Mouse (Mus musculus) bone marrow, adult 2 months (tissue): ENCODE measurements around the gene Megf11. TPM values are rescaled to one million over a fixed set of nuclear protein-coding genes. Genes with fewer than 3 reads are reported as not detected.

Experiments used
- H3K27ac ChIP-seq: fragments of 200-500 bp; 2 replicates; pipeline ENCODE4 v1.5.1; 2012; ENCODE audit warnings: low read depth, mild to moderate bottlenecking, control low read depth, inconsistent platforms, low read length; ENCODE audit not compliant: control insufficient read depth, poor library complexity, insufficient read depth
- H3K4me1 ChIP-seq: fragments of 200-500 bp; 2 replicates; pipeline ENCODE4 v1.6.1; 2011; ENCODE audit warnings: low read length; ENCODE audit not compliant: control insufficient read depth, insufficient read depth
- H3K4me3 ChIP-seq: fragments of 200-500 bp; replicated peaks from 2 replicates; pipeline ENCODE3; 2011; ENCODE audit warnings: mild to moderate bottlenecking, low read depth, low read length, control low read depth; ENCODE audit not compliant: control insufficient read depth
- CTCF ChIP-seq: fragments of 200-500 bp; IDR thresholded peaks from 2 replicates; pipeline ENCODE4 v1.5.1; 2011; ENCODE audit warnings: low read length, control low read depth; ENCODE audit not compliant: control insufficient read depth, insufficient read depth
- POLR2A ChIP-seq: fragments of 200-500 bp; IDR thresholded peaks from 2 replicates; pipeline ENCODE4 v1.6.1; 2011; ENCODE audit warnings: low read depth, mild to moderate bottlenecking, control low read depth, low read length, borderline replicate concordance; ENCODE audit not compliant: control insufficient read depth
- WGBS: fragments of 180-500 bp; shearing (Covaris S2); methylation state at CpG from one replicate; pipeline ENCODE4 v1.1.7; 2018; 5-methylcytosine and 5-hydroxymethylcytosine counted together
- polyA plus RNA-seq: library from polyadenylated mRNA; stranded (reverse); fragments of >200 nt; gene quantifications from 2 replicates; pipeline ENCODE4 v1.2.4, GENCODE M21; 2011; ENCODE audit warnings: low replicate concordance; ENCODE audit not compliant: missing spikeins, insufficient read depth, insufficient read length

The Megf11 gene
- polyA plus RNA-seq, 1 experiment = not detected

DNA sequence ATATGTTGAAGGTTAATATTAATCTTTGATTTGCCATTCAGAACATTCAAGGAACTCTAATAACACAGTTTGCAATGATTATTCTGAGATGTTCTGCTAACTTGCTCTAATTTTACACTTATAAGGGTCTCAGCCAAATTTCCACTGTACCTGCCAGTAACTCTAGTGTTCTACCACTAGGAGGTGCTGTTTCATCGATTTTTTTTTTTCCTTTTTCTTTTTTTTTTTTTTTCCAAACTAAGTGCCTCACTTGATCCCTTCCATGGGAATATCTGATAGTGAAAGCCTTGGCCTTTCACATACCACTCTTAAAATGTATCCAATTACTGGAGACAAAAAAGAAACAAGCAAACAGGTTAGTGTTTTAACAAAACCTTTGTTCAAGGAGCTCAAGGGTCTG is 38.0 kb upstream of the Megf11 start:
- Histone ChIP-seq H3K4me1 (no peaks in the 10 kb centered on the region; the same call in 1 of the 2 replicates), H3K4me3 (no peak overlapping the region), H3K27ac (no peak overlapping the region)
- TF ChIP-seq POLR2A (no peak), CTCF (no peak)
- 0% methylated on average over 1 of the region's 1 CpGs for WGBS

DNA sequence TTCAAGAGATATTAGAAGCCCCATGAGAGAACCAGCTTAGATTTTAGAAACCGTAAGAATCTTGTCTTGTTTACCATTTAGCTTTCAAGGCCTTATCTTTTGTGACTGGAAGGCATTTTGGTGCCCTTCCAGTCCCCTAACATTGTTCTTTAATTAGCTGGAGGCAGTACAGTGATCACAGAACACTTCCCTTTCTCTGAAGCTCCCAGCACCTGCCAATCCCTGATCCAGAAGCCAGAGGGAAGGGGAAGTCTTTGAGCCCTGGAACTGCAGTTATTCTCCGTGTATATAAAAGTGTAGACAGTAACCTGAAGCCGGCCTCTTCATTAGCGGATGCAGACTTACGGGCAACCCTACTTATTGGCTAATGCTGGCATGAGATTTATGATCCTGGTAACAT is 35.9 kb upstream of the Megf11 start:
- 57% methylated on average over 5 of the region's 5 CpGs for WGBS
- Histone ChIP-seq H3K4me1 (no peaks in the 10 kb centered on the region; the same call in 1 of the 2 replicates), H3K27ac (no peak overlapping the region), H3K4me3 (no peak overlapping the region)
- no peak for TF ChIP-seq CTCF
- TF ChIP-seq POLR2A = no peak

DNA sequence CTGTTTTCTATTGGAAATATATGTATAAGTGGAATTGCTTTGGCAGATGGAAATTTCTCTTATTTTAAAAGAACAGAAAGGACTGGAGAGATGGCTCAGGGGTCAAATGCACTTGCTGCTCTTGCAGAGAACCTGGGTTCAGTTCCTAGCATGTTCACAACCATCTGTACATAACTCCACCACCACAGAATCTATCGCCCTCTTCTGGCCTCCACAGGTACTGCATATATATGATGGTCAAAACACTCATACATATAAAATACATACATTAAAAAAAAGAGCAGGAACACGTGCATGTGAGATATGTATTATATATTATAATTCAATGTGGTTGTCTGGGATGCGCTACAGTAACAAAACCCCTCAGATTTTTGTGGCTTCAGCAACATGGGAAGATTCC is 34.2 kb upstream of the Megf11 start:
- WGBS = 48% methylated on average over 3 of the region's 3 CpGs
- H3K27ac ChIP-seq = no peak overlapping the region
- TF ChIP-seq POLR2A = no peak
- 0 out of 2 replicates have a peak, but pooled peaks have one; percentile 27 for TF ChIP-seq CTCF
- H3K4me3 ChIP-seq = no peak overlapping the region
- H3K4me1 ChIP-seq = no peaks in the 10 kb centered on the region; the same call in 1 of the 2 replicates

DNA sequence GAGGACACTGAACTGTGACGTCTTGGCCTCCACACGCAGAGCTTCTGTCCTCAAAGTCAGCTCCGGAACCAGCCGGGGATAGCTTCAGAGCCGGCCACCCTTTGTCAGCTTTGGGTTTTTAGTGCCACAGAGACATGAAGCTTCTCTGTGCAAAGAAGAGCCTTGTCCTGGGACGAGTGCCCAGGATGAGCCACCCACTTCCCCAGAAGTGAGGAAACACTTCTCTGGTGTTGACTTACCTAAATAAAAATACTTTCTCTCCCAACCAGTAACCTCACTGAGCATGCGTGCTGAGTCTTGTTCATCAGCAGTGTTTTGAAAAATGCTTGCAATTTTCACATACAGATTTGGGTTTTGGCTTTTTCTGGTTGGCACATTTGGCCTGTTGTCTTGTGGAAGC is 29.8 kb upstream of the Megf11 start:
- WGBS = 70% methylated on average over 7 of the region's 7 CpGs
- H3K27ac ChIP-seq = no peak overlapping the region
- TF ChIP-seq POLR2A (no peak), CTCF (no peak)
- no peaks in the 10 kb centered on the region; the same call in 1 of the 2 replicates for H3K4me1 ChIP-seq
- no peak overlapping the region for H3K4me3 ChIP-seq

DNA sequence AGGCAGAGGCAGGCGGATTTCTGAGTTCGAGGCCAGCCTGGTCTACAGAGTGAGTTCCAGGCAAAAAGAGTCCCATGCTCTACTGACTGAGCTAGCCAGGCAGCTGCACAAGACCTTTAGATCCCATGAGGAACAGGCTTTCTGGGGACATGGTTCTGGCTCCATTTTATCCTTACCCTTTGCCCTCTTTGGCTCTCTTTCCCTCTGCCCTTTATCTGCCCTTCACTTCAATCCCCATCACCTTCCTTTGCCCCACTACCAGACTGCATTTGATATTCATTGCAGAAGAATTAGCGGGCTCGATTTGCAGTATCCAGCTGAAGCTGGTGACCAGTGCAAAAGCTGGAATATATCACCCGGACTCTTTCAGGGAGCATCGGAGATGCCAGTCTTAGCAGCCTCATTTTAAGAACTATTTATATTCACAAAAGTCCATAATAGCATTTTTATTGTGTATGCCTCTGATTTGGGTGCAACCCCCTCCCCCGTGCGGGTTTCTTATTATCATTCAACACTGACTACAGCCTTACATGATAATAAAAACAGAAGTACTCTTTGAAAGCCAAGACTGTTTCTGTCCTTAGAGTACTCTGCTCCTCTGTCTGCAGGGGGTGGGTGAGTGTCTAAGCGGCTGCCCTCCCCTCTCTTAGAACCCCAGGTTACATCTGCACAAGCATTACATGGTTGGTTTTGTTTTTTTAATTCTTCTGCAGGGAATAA is 24.0 kb upstream of the Megf11 start:
- no peak overlapping the region for H3K4me3 ChIP-seq
- TF ChIP-seq CTCF = no peak
- TF ChIP-seq POLR2A = no peak
- no peak overlapping the region for H3K27ac ChIP-seq
- 77% methylated on average over 9 of the region's 9 CpGs for WGBS
- H3K4me1 ChIP-seq = no peaks in the 10 kb centered on the region

DNA sequence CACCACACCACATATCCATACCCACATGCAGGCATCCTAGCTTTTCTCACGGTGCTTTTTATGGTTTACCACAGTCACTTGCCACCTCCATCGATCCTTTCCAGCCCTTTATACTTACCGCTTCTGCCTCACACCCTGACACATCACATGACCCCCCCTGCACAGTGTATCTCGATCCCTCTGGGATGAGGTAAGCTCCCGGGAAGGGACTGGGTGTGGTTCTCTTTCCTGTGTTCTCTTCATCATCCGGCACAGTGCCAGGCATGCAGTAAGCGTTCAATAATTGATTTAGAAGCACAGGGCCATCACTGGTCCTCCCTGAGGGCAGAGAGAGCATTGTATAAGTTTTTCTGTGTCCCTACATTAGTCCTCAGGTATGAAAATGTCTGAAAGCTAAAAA is 15.6 kb upstream of the Megf11 start:
- Histone ChIP-seq H3K4me3 (no peak overlapping the region), H3K4me1 (no peaks in the 10 kb centered on the region; the same call in 1 of the 2 replicates), H3K27ac (no peak overlapping the region)
- WGBS = 71% methylated on average over 7 of the region's 7 CpGs
- TF ChIP-seq POLR2A = no peak
- no peak for TF ChIP-seq CTCF

DNA sequence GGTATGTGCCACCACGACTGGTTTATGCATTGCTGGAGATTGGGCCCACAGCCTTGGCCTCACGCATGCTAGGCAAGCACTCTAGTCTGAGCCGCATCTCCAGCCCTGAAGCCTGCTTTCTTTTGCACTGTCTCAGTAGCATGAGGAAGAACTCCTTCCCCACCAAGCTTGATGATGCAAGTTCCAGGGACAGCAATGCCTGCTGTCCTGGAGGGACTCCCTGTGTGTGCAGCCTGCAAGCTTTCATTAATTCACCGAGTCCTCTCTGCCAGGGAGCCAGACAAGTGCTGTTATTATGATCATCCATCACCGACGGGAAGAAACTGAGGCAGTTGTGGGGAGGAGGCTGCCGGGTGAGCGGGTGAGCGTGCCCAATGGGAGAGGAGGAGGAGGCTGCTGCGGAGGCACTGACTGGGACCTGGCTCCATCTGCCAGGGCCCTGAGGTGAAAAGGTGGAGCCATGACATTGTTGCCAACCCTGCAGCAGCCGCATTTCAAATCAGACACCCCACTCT is 14.1 kb upstream of the Megf11 start:
- no peaks in the 10 kb centered on the region; the same call in 1 of the 2 replicates for H3K4me1 ChIP-seq
- no peak overlapping the region for H3K4me3 ChIP-seq
- no peak overlapping the region for H3K27ac ChIP-seq
- WGBS = 71% methylated on average over 11 of the region's 11 CpGs
- no peak for TF ChIP-seq POLR2A
- TF ChIP-seq CTCF = no peak

DNA sequence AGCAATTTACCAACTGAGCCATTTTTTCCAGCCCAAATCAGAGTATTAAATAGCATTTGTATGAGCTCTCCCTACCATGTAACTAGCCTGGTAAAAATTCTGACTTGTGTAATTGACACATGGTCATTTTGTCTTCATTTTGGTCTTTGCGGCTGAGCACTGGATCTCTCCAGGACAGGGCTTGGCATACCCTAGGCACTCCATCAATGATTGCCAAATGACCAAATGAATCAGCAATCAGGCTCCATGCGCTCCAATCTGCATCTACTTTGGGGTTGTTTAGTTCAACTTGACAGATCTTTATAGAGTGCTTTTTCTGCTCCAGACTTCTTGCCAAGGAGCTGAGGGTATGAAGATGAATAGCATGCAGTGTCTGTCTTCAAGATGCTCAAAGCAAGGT is 9.0 kb upstream of the Megf11 start:
- WGBS = 82% methylated on average over 2 of the region's 2 CpGs
- TF ChIP-seq CTCF = no peak
- no peak for TF ChIP-seq POLR2A
- H3K27ac ChIP-seq = no peak overlapping the region

More for the DNA sequence above, 9.0 kb upstream of the Megf11 start:
- Histone ChIP-seq H3K4me1 (no peaks in the 10 kb centered on the region), H3K4me3 (no peak overlapping the region)
